Mouse (Mus musculus) kidney, embryonic 16.5 days (tissue): Measurements from ENCODE around the gene Spem1. TPM values are rescaled to one million over a fixed set of nuclear protein-coding genes. Genes with fewer than 3 reads are reported as not detected.
A peak's percentile ranks its signal among the peaks of the same experiment; 100 is the strongest.

Experiments
- ATAC-seq: fragments of 200-750 bp; cut with Nextera tagmentation; 2 replicates; pipeline ENCODE4 v1.8.0; 2017; ENCODE audit warnings: moderate TSS enrichment; ENCODE audit not compliant: low FRiP score, low TSS enrichment
- H3K27ac ChIP-seq: fragments of 300-500 bp; sonication (generic); 2 replicates; pipeline ENCODE4 v1.5.1; 2014; ENCODE audit warnings: low read length
- H3K27me3 ChIP-seq: fragments of 300-500 bp; sonication (generic); 2 replicates; pipeline ENCODE4 v1.6.1; 2014; ENCODE audit warnings: low read length, control low read depth, mixed read lengths; ENCODE audit not compliant: insufficient read depth
- H3K36me3 ChIP-seq: fragments of 300-500 bp; sonication (generic); 2 replicates; pipeline ENCODE4 v1.6.1; 2014; ENCODE audit warnings: low read length, control low read depth, mixed read lengths; ENCODE audit not compliant: insufficient read depth
- H3K4me1 ChIP-seq: fragments of 300-500 bp; sonication (generic); 2 replicates; pipeline ENCODE4 v1.6.1; 2014; ENCODE audit warnings: low read length, control low read depth, mixed read lengths; ENCODE audit not compliant: insufficient read depth
- H3K4me2 ChIP-seq: fragments of 300-500 bp; sonication (generic); replicated peaks from 2 replicates; pipeline ENCODE4 v1.6.1; 2014; ENCODE audit warnings: low read depth, low read length
- H3K4me3 ChIP-seq: fragments of 300-500 bp; sonication (generic); 2 replicates; pipeline ENCODE4 v1.5.1; 2014; ENCODE audit warnings: mild to moderate bottlenecking, low read length
- H3K9ac ChIP-seq: fragments of 300-500 bp; sonication (generic); replicated peaks from 2 replicates; pipeline ENCODE4 v1.6.1; 2014; ENCODE audit warnings: low read length
- H3K9me3 ChIP-seq: fragments of 300-500 bp; sonication (generic); 2 replicates; pipeline ENCODE4 v1.6.1; 2016; ENCODE audit warnings: low read length, control low read depth
- WGBS: fragments of 180-500 bp; shearing (Covaris S2); extraction: QIAGEN DNeasy Blood & Tissue Kit; methylation state at CpG from one replicate; pipeline ENCODE4 v1.1.7; 2014; 5-methylcytosine and 5-hydroxymethylcytosine counted together
- polyA plus RNA-seq: library from polyadenylated mRNA; unstranded; fragments of >200 nt; fragmentation: Nextera tagmentation; extraction: Ambion mirVana; gene quantifications from 2 replicates; pipeline ENCODE4 v1.2.1, GENCODE M21; 2015

The Spem1 gene
- polyA plus RNA-seq, 1 experiment from 2014 or later: 0.15 TPM

DNA sequence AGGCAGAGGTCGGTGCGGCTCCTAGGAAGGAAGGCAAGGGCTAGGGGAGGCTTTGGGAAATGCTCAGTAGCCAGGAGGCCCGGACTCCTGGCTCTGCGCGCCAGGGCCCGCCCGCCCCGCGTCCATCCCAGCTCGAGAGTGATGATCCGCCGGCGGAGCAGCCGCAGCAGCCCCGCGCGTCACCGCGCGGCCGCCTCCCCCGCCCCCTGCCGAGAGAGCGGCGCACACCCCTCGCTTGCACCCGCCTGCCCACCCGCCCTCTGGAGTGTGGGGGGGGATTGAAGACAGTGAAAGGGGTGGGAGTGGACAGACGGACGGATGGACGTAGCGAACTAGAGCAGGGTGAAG, 15.6 kb upstream of the Spem1 start, which contains the start of gene Nlgn2:
Nlgn2 (minus strand) TSS at position 181 of the 348 bp plus-strand sequence.
- Histone ChIP-seq H3K27ac (peak within 1 kb of the TSS; percentile 93), H3K4me2 (peak within 1 kb of the TSS; percentile 98), H3K9me3 (no peaks in the 10 kb centered on the region), H3K9ac (peak within 1 kb of the TSS; percentile 76), H3K4me3 (peak within 1 kb of the TSS; percentile 66), H3K4me1 (peaks cover 46% of the 10 kb centered on the region), H3K36me3 (0 out of 2 replicates have a peak, but pooled peaks cover 9% of the 10 kb centered on the region), H3K27me3 (no peaks in the 10 kb centered on the region; the same call in 1 of the 2 replicates)
- WGBS: 1% methylated on average over 32 of the region's 32 CpGs
- ATAC-seq: no peak; the same call in 1 of the 2 replicates

DNA sequence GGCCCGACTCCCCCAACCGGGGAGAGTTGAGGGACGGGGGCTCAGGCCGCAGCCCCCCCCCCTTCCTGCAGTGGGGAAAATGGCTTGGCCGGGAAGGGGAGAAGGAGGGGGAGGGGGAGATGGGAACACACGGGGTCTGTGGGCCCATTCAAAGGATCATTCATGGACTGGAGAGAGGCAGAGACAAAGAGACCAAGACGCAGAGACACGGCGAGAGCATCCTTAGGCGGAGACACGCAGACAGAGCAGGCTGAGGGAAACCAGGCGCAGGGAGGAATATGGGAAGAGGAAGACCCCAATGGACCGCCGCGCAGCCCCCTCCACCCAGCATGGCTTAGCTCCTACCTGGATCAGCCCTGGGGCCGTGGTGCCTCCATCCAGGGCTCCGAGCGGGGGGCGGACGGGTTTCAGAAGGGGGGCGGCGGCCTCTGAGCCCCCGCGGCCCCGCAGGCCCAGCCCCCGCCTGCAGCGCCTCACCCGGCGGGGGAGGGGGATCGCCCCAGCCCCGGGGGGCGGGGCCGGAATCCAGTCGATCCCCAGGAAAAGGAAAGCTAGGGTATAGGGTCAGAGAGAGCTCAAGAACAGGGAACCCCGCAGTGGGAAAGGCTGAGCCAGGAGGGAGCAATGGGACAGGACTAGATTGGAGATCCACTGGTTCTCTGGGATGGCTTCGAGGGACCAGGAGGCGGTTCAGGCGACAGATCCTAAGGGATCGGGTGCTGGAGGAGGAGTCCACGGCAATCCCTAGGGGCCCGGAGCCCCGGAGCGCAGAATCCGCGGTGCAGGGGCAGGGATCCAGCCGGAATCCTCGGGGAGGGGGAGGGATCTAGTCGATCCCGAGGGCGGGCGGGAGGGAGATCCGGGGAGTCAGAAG, 15.0 kb upstream of the Spem1 start:
- 1% methylated on average over 41 of the region's 52 CpGs for WGBS
- peaks cover 46% of the 10 kb centered on the region for H3K4me1 ChIP-seq
- ATAC-seq: peak; percentile 7; the same call in 1 of the 2 replicates

DNA sequence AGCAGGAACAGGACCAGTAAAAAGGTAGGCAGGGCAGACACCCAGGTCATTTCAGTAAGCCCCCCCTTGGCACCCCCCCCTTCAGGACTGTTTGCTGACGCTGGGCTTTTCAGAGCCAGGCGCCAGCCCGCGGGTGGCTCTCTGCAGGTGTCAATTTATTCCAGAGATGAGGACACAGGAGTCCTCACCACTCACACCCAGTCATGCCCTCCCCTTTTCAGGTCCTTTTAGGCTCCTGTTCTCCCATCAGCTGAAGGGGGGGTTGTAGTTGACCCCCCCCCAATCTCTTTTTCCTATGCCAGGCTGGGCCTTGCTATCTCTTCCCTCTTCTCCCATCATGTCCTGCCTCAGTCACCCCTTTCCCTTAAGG, 14.0 kb upstream of the Spem1 start:
- H3K36me3 ChIP-seq: 0 out of 2 replicates have a peak, but pooled peaks cover 12% of the 10 kb centered on the region
- H3K4me1 ChIP-seq: peaks cover 46% of the 10 kb centered on the region
- H3K9me3 ChIP-seq: no peaks in the 10 kb centered on the region
- H3K4me3 ChIP-seq: peak overlapping the region; percentile 66
- ATAC-seq: no peak
- H3K27ac ChIP-seq: no peak overlapping the region
- H3K27me3 ChIP-seq: no peaks in the 10 kb centered on the region; the same call in 1 of the 2 replicates
- 0% methylated on average over 1 of the region's 4 CpGs for WGBS
- H3K4me2 ChIP-seq: peak overlapping the region; percentile 98
- peak overlapping the region; percentile 26; the same call in 1 of the 2 replicates for H3K9ac ChIP-seq

More for the DNA sequence above, 15.0 kb upstream of the Spem1 start:
- peak overlapping the region; percentile 66 for H3K4me3 ChIP-seq
- H3K4me2 ChIP-seq: peak overlapping the region; percentile 98
- H3K36me3 ChIP-seq: 0 out of 2 replicates have a peak, but pooled peaks cover 12% of the 10 kb centered on the region
- no peaks in the 10 kb centered on the region for H3K9me3 ChIP-seq
- H3K9ac ChIP-seq: peak overlapping the region; percentile 76
- H3K27me3 ChIP-seq: no peaks in the 10 kb centered on the region; the same call in 1 of the 2 replicates
- H3K27ac ChIP-seq: peak overlapping the region; percentile 93

DNA sequence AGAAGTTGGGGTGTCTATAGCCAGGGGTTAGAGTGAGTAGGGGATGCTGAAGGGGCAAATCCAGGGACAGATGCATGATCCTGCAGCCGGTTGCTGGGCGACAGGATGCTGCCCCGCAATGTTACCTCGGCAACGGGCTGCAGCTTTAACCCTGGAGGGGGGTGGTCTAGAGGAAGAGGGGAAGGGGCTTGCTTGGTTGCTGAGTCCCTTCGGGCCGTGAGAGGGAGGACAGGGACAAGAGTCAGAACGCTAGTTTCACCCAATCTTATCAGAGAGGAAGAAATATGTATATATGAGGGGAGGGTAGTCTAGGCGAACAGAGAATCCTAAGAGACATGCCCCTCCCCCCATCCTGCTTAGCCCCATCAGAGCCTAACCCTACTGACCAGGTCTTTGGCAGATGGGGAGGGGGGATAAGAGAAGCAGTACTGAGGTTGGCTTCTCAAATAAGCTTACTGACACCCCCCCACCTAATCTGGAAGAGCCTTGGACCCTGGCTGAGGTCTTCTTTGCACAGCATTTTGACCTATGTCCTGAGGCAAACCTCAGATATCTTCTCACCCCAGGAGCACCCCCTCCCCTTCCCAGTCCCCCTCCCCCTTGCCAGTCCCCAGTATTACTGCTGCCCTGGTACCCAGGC, 13.5 kb upstream of the Spem1 start:
- 14% methylated on average over 9 of the region's 9 CpGs for WGBS
- Histone ChIP-seq H3K27ac (no peak overlapping the region), H3K9ac (peak overlapping the region; percentile 26; the same call in 1 of the 2 replicates), H3K4me2 (peak overlapping the region; percentile 98), H3K4me1 (peaks cover 46% of the 10 kb centered on the region), H3K36me3 (0 out of 2 replicates have a peak, but pooled peaks cover 12% of the 10 kb centered on the region), H3K4me3 (peak overlapping the region; percentile 66), H3K9me3 (no peaks in the 10 kb centered on the region), H3K27me3 (no peaks in the 10 kb centered on the region; the same call in 1 of the 2 replicates)
- ATAC-seq: no peak

DNA sequence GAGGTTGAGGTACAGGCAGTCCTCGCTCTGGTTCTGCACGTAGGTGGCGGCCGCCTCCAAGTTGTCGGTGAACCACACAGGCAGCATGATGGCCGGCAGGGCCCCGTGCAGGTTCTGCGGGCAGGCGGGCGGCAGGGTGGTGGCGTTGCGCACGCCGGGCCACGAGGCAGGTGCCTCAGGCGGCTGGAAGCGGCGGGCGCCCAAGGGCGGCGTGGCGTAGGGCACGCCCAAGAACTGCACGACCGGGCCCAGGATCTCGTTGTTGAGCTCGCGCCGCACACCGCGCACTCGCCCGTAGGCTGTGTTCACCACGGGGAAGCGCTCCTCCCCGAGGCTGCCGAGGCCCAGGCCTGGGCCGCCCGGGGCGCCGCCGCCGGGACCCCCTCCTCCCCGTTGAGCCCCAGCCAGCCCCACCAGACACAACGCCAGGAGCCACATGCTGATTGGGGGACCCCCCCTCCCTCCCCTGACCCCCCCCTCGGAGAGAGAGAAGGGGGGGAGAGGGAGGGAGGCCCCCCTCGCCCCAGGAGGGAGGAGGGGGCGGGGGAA, 12.1 kb upstream of the Spem1 start:
- Histone ChIP-seq H3K9me3 (no peaks in the 10 kb centered on the region), H3K27ac (0 out of 2 replicates have a peak overlapping the region, but pooled peaks have one; percentile 38), H3K27me3 (no peaks in the 10 kb centered on the region; the same call in 1 of the 2 replicates), H3K4me1 (peaks cover 44% of the 10 kb centered on the region), H3K4me3 (peak overlapping the region; percentile 47), H3K4me2 (peak overlapping the region; percentile 98), H3K36me3 (0 out of 2 replicates have a peak, but pooled peaks cover 12% of the 10 kb centered on the region), H3K9ac (peak overlapping the region; percentile 81)
- no peak for ATAC-seq
- 5% methylated on average over 38 of the region's 48 CpGs for WGBS

DNA sequence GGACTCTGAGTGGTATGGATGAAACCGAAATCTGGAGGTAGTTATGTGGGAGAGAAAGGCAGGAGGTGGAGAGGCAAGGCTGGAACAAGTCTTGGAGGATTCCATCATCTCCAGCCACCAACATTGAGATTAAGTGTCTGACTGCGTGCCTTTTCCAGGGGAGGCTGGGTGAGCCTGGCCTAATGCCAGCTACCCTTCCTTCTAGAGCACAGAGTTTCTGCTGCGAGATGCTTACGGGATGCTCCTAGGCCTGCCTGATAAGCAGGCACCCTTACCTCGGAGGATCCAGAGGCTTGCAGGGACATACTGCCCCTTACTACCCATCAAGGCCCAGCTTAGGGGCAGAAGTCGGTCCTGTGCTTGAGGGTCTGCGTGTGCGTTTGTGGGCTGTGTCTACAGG, 11.6 kb upstream of the Spem1 start:
- Histone ChIP-seq H3K9me3 (no peaks in the 10 kb centered on the region), H3K27me3 (no peaks in the 10 kb centered on the region; the same call in 1 of the 2 replicates), H3K4me1 (peaks cover 43% of the 10 kb centered on the region), H3K9ac (peak overlapping the region; percentile 81), H3K27ac (0 out of 2 replicates have a peak overlapping the region, but pooled peaks have one; percentile 38), H3K4me3 (peak overlapping the region; percentile 47), H3K4me2 (peak overlapping the region; percentile 98), H3K36me3 (0 out of 2 replicates have a peak, but pooled peaks cover 12% of the 10 kb centered on the region)
- ATAC-seq: no peak
- WGBS: 53% methylated on average over 8 of the region's 8 CpGs

DNA sequence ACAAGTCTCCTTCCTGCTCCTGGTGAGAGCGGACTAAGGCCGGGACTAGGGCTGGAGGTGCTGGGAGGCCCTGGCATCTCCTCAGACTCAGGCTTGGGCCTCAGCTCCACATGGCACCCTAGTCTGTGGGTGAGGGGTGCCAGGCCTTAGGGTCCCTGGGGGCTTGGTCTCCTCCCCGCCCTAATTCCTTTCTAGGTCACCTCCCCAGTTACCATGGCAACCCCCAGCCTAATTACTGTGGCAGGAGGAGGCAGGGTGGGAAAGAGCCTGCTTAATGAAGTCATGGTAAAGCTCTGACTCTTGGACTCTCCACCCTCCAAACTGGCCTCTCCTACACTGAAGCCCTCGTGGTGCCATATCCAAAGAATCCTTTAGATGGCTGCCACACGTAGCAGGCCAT, 6.9 kb upstream of the Spem1 start:
- ATAC-seq: no peak
- H3K4me2 ChIP-seq: no peak overlapping the region
- H3K27ac ChIP-seq: no peak overlapping the region
- H3K4me3 ChIP-seq: no peak overlapping the region
- H3K36me3 ChIP-seq: peaks cover 41% of the 10 kb centered on the region
- no peaks in the 10 kb centered on the region; the same call in 1 of the 2 replicates for H3K27me3 ChIP-seq
- no peak overlapping the region for H3K9ac ChIP-seq
- H3K9me3 ChIP-seq: no peaks in the 10 kb centered on the region
- 61% methylated on average over 5 of the region's 5 CpGs for WGBS
- peaks cover 14% of the 10 kb centered on the region for H3K4me1 ChIP-seq

DNA sequence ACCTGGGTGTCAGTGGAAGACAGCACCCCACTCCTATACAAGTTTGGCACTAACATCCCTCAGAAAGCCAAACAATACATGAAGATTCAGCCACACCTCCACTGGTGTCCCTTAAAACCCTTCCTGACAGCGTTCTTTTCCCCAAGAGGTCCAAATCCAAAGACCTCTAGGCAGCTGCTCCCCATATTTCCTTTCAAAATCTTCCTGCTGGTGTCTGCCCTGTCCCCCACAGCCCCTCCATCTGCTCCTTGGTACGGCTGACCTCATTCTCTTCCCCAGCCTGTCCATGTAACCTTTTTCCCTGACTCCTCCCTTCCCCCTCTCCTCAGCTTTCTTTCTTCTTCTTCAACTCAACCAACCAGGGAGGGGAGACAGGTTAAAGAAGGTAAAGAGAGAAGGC, 1.5 kb upstream of the Spem1 start:
- 48% methylated on average over 2 of the region's 2 CpGs for WGBS
- H3K4me2 ChIP-seq: no peak overlapping the region
- H3K9ac ChIP-seq: no peak overlapping the region
- H3K27ac ChIP-seq: no peak overlapping the region
- no peak for ATAC-seq
- H3K4me3 ChIP-seq: no peak overlapping the region
- H3K36me3 ChIP-seq: peaks cover 29% of the 10 kb centered on the region
- H3K27me3 ChIP-seq: no peaks in the 10 kb centered on the region
- H3K4me1 ChIP-seq: no peaks in the 10 kb centered on the region
- H3K9me3 ChIP-seq: no peaks in the 10 kb centered on the region

DNA sequence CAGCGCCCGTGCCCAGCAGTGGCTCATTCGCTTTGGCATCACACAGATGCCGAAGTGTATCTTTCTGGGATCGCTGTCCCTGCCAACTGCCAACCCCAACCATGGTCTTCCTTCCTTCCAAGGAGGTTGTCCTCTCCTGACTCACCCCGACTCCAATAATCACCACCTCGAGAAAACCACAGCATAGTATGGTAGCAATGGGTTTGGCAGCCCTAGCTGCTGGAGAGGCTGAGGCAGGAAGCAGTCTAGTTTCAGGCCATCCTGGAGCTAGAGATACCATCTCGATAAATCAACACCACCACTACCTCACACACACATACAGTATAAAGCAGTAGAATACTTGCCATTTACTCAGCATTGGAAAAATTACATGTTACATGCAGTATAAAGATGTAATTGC, 3.1 kb downstream of the Spem1 start:
- Histone ChIP-seq H3K9me3 (peaks cover 11% of the 10 kb centered on the region; the same call in 1 of the 2 replicates), H3K4me2 (no peak overlapping the region), H3K27me3 (no peaks in the 10 kb centered on the region), H3K36me3 (no peaks in the 10 kb centered on the region), H3K27ac (no peak overlapping the region), H3K9ac (no peak overlapping the region), H3K4me3 (no peak overlapping the region), H3K4me1 (no peaks in the 10 kb centered on the region)
- 94% methylated on average over 8 of the region's 8 CpGs for WGBS
- ATAC-seq: no peak
